ENCODE assay signal across 12 mouse cellular contexts in genomic region chr10:74680559-74680958, GRCm38 (mm10).
DNase-seq lines count a peak whose midpoint lies in the region; ATAC-seq lines count a peak whose summit lies in the region.
"Had no signal": no experiment of that assay in that cellular context is flagged by ENCODE, and none has a peak within 500 bp of the region (broad histone marks: within the 10 kb centered on the region; RNA-seq: fewer than 3 reads in every experiment).

No protein-coding gene starts in this region.

- H3K27me3 ChIP-seq in embryonic facial prominence, embryonic 15.5 days = no peaks in the 10 kb centered on the region
- H3K27me3 ChIP-seq in limb, embryonic 10.5 days (ENCODE audit: low read depth, poor library complexity, severe bottlenecking) = no peaks in the 10 kb centered on the region
- no peaks in the 10 kb centered on the region for H3K27me3 ChIP-seq in forebrain, embryonic 14.5 days (replicated peaks; ENCODE audit: control insufficient read depth, insufficient read depth, low read length)
- H3K27me3 ChIP-seq: megakaryocyte, embryonic 14.5 days; neural tube, embryonic 13.5 days had no signal

- H3K4me3 ChIP-seq in embryonic facial prominence, embryonic 15.5 days (replicated peaks) = no peak overlapping the region
- no peak overlapping the region; the same call in 1 of the 2 replicates for H3K4me3 ChIP-seq in limb, embryonic 10.5 days
- H3K4me3 ChIP-seq in forebrain, embryonic 14.5 days (ENCODE audit: low read depth, low read length) = no peak overlapping the region
- H3K4me3 ChIP-seq: megakaryocyte, embryonic 14.5 days; neural tube, embryonic 13.5 days had no signal

- ATAC-seq in embryonic facial prominence, embryonic 15.5 days (ENCODE audit: insufficient number of reproducible peaks, low FRiP score, low TSS enrichment, low read depth) = no peak
- no peak for ATAC-seq in forebrain, embryonic 14.5 days
- ATAC-seq in megakaryocyte progenitor cell, adult 5-6 weeks (replicated peaks; ENCODE audit: poor library complexity) = no peak

- H3K4me1 ChIP-seq in embryonic facial prominence, embryonic 15.5 days = 0 out of 2 replicates have a peak, but pooled peaks cover 2% of the 10 kb centered on the region
- peaks cover 16% of the 10 kb centered on the region for H3K4me1 ChIP-seq in limb, embryonic 10.5 days
- no peaks in the 10 kb centered on the region for H3K4me1 ChIP-seq in forebrain, embryonic 14.5 days (ENCODE audit: control insufficient read depth, insufficient read depth, low read length)
- H3K4me1 ChIP-seq: megakaryocyte, embryonic 14.5 days; neural tube, embryonic 13.5 days had no signal

- 0 out of 2 replicates have a peak overlapping the region, but pooled peaks have one; percentile 34 for H3K27ac ChIP-seq in embryonic facial prominence, embryonic 15.5 days (replicated peaks)
- 0 out of 2 replicates have a peak overlapping the region, but pooled peaks have one; percentile 53 for H3K27ac ChIP-seq in limb, embryonic 10.5 days
- no peak overlapping the region for H3K27ac ChIP-seq in forebrain, embryonic 14.5 days (ENCODE audit: low read depth, low read length)
- H3K27ac ChIP-seq: liver, embryonic 14.5 days; neural tube, embryonic 13.5 days had no signal

- H3K4me2 ChIP-seq in embryonic facial prominence, embryonic 15.5 days (replicated peaks) = 0 out of 2 replicates have a peak overlapping the region, but pooled peaks have one; percentile 8
- no peak overlapping the region for H3K4me2 ChIP-seq in forebrain, embryonic 14.5 days (ENCODE audit: low read length)
- H3K4me2 ChIP-seq: neural tube, embryonic 13.5 days had no signal

- H3K9ac ChIP-seq in embryonic facial prominence, embryonic 15.5 days = no peak overlapping the region
- no peak overlapping the region for H3K9ac ChIP-seq in forebrain, embryonic 14.5 days (ENCODE audit: low read length)
- H3K9ac ChIP-seq: liver, embryonic 14.5 days; neural tube, embryonic 13.5 days had no signal

- H3K9me3 ChIP-seq in embryonic facial prominence, embryonic 15.5 days (replicated peaks) = no peaks in the 10 kb centered on the region
- H3K9me3 ChIP-seq in limb, embryonic 10.5 days (replicated peaks) = no peaks in the 10 kb centered on the region
- no peaks in the 10 kb centered on the region for H3K9me3 ChIP-seq in forebrain, embryonic 14.5 days (replicated peaks; ENCODE audit: control insufficient read depth, low read length)
- H3K9me3 ChIP-seq: neural tube, embryonic 13.5 days had no signal

- DNase-seq in 3134 (ENCODE audit: extremely low read depth, insufficient read length, low spot score) = peak; percentile 53
- DNase-seq in Muller cell, postnatal 12 days (ENCODE audit: inconsistent ontology term) = peak; percentile 61
- DNase-seq in limb, embryonic 10.5 days (ENCODE audit: low spot score) = no peak
- DNase-seq in retina, postnatal 1 day = no peak
- DNase-seq in forebrain, embryonic 14.5 days (ENCODE audit: low spot score) = no peak
- DNase-seq: thymus, postnatal 36 days had no signal

- 6% methylated on average over 1 of the region's 1 CpGs for WGBS in embryonic facial prominence, embryonic 15.5 days
- WGBS in limb, embryonic 10.5 days = 22% methylated on average over 1 of the region's 1 CpGs
- WGBS in forebrain, embryonic 14.5 days = 48% methylated on average over 1 of the region's 1 CpGs

- no peaks in the 10 kb centered on the region for H3K36me3 ChIP-seq in embryonic facial prominence, embryonic 15.5 days
- no peaks in the 10 kb centered on the region for H3K36me3 ChIP-seq in limb, embryonic 10.5 days
- H3K36me3 ChIP-seq in forebrain, embryonic 14.5 days (ENCODE audit: control insufficient read depth, insufficient read depth, low read length) = no peaks in the 10 kb centered on the region
- H3K36me3 ChIP-seq: G1E; neural tube, embryonic 13.5 days had no signal

Comparison
In these comparisons a context has a peak if more than half of its experiments do, and no peak if none do; other contexts are left out.
1. DNase-seq: peak in 3134 (single experiment) and Muller cell, postnatal 12 days (single experiment); none in limb, embryonic 10.5 days (single experiment), retina, postnatal 1 day (single experiment) and forebrain, embryonic 14.5 days (single experiment).